Mouse (Mus musculus) hindbrain, embryonic 11.5 days (tissue): ENCODE measurements around the gene Runx1. TPM values are rescaled to one million over a fixed set of nuclear protein-coding genes. Genes with fewer than 3 reads are reported as not detected.

Experiments used
- ATAC-seq: fragments of 200-750 bp; cut with Nextera tagmentation; 2 replicates; pipeline ENCODE4 v1.8.0; 2017; ENCODE audit warnings: mild to moderate bottlenecking, moderate TSS enrichment, moderate library complexity; ENCODE audit not compliant: low FRiP score
- DNase-seq: peaks from one replicate; pipeline ENCODE4 v3.0.0-alpha.2; 2015; ENCODE audit warnings: low spot score
- H3K27ac ChIP-seq: fragments of 300-500 bp; sonication (generic); 2 replicates; pipeline ENCODE4 v1.5.1; 2014; ENCODE audit warnings: mild to moderate bottlenecking, low read depth, low read length
- H3K27me3 ChIP-seq: fragments of 300-500 bp; sonication (generic); 2 replicates; pipeline ENCODE4 v1.6.1; 2014; ENCODE audit warnings: mild to moderate bottlenecking, low read length, moderate library complexity, mixed read lengths; ENCODE audit not compliant: control insufficient read depth, insufficient read depth
- H3K36me3 ChIP-seq: fragments of 300-500 bp; sonication (generic); 2 replicates; pipeline ENCODE4 v1.6.1; 2014; ENCODE audit warnings: mild to moderate bottlenecking, low read length, moderate library complexity, mixed read lengths; ENCODE audit not compliant: control insufficient read depth, insufficient read depth
- H3K4me1 ChIP-seq: fragments of 300-500 bp; sonication (generic); replicated peaks from 2 replicates; pipeline ENCODE4 v1.6.1; 2014; ENCODE audit warnings: low read length, mixed read lengths; ENCODE audit not compliant: control insufficient read depth, insufficient read depth
- H3K4me2 ChIP-seq: fragments of 300-500 bp; sonication (generic); replicated peaks from 2 replicates; pipeline ENCODE4 v1.6.1; 2014; ENCODE audit warnings: mild to moderate bottlenecking, low read depth, low read length
- H3K4me3 ChIP-seq: fragments of 300-500 bp; sonication (generic); 2 replicates; pipeline ENCODE4 v1.5.1; 2014; ENCODE audit warnings: low read depth, low read length
- H3K9ac ChIP-seq: fragments of 300-500 bp; sonication (generic); 2 replicates; pipeline ENCODE4 v1.6.1; 2014; ENCODE audit warnings: low read depth, low read length
- H3K9me3 ChIP-seq: fragments of 300-500 bp; sonication (generic); 2 replicates; pipeline ENCODE4 v1.6.1; 2016; ENCODE audit warnings: low read length; ENCODE audit not compliant: control insufficient read depth
- WGBS: fragments of 180-500 bp; shearing (Covaris S2); extraction: QIAGEN DNeasy Blood & Tissue Kit; methylation state at CpG from one replicate; pipeline ENCODE4 v1.1.7; 2014; 5-methylcytosine and 5-hydroxymethylcytosine counted together
- polyA plus RNA-seq: library from polyadenylated mRNA; unstranded; fragments of >200 nt; fragmentation: Nextera tagmentation; extraction: Ambion mirVana; gene quantifications from 2 replicates; pipeline ENCODE4 v1.2.1, GENCODE M21; 2014

Runx1 gene
- polyA plus RNA-seq, 1 experiment from 2014 or later = 2.6 TPM

DNA sequence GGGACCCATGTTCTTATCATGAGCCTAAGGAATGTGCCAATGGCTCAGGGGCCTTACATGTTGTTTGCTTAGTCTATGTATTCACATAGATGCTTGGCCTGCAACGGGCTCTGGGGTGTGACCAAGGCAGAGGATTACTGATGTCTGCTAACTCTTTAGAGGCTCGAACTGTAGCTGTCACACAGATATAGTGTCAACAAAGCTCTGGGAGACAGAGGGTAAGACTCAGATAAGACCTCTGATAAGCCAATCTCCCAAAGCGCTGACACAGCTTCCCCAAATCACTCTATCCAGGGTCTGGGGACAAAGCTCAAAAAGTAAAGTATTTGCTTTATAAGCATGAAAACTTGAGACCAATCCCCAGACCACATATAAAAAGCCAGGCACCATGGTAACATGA, 13.5 kb downstream of the Runx1 start:
- no peaks in the 10 kb centered on the region for H3K36me3 ChIP-seq
- 83% methylated on average over 3 of the region's 3 CpGs for WGBS
- no peak overlapping the region for H3K27ac ChIP-seq
- no peak overlapping the region for H3K4me3 ChIP-seq
- no peaks in the 10 kb centered on the region for H3K27me3 ChIP-seq
- no peak overlapping the region for H3K9ac ChIP-seq
- no peaks in the 10 kb centered on the region for H3K9me3 ChIP-seq
- DNase-seq (no peak), ATAC-seq (no peak)
- no peaks in the 10 kb centered on the region for H3K4me1 ChIP-seq
- H3K4me2 ChIP-seq = no peak overlapping the region

DNA sequence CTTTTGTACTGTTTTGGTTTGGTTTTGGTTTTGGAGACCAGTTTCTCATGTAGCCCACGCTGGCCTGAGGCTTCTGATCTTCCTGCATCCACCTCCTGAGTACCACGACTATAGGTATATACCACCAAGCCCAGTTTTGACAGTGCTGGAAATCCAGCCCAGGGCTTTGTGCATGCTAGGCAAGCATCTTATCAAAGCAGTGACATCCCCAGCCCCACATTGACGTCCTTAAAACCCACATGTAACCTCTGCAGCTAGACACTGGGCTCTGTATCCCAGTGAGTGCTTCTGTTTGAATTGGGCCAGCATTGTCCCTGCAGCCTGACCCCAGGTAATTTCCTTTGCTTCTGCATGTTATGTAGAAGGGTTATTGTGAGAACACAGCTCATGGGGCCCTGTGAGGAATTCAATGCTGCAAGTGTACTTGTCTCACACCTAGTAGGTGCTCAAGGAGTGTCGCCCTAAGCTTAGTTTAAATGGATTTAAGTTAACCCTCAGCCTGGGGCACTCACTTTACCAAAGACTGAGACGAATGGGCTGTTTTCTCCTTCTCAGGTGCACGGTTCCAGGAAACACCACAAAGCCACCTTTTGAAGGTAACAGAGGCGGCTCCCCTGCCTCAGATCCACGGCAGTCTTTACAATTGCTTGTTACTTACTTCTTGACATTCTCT, 15.2 kb downstream of the Runx1 start:
- Histone ChIP-seq H3K27me3 (no peaks in the 10 kb centered on the region), H3K4me3 (no peak overlapping the region), H3K9me3 (no peaks in the 10 kb centered on the region), H3K36me3 (no peaks in the 10 kb centered on the region), H3K4me2 (no peak overlapping the region), H3K9ac (no peak overlapping the region), H3K27ac (no peak overlapping the region), H3K4me1 (no peaks in the 10 kb centered on the region)
- ATAC-seq (no peak), DNase-seq (no peak)
- 79% methylated on average over 8 of the region's 8 CpGs for WGBS

- no peak overlapping the region for H3K4me2 ChIP-seq
- no peaks in the 10 kb centered on the region for H3K36me3 ChIP-seq
- H3K4me1 ChIP-seq = no peaks in the 10 kb centered on the region
- 84% methylated on average over 8 of the region's 8 CpGs for WGBS
- ATAC-seq (no peak), DNase-seq (no peak)
- no peaks in the 10 kb centered on the region for H3K27me3 ChIP-seq
- no peak overlapping the region for H3K9ac ChIP-seq
- no peak overlapping the region for H3K4me3 ChIP-seq
- H3K27ac ChIP-seq = no peak overlapping the region
- no peaks in the 10 kb centered on the region for H3K9me3 ChIP-seq
Observed at GRCm38 (mm10) chr16:92807772-92808171, 18.2 kb downstream of the Runx1 start.

DNA sequence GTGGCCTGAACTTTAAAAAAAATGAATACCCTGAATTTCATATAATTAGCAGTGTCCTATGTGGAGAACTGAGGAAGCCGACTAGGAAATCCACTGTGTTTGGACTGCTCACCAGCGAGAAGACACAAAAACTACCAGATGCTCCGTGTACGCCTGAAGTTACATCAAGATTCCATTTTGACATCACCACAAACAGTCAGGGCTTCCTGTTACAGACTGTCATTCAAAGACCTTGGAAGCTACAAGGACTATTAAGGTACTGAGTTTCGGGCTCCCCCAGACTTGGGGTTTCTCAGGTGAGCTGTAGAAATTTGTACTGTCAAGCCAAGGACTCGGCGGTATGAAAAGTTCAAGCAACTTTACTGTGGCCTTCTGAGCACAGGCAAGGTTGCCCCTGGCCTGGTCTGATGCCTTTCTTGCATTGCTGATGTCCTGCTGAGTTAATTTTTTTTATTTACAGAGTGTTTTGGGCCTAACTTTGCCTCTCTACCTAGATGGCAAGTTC, 22.8 kb downstream of the Runx1 start:
- H3K9ac ChIP-seq = no peak overlapping the region
- ATAC-seq (no peak), DNase-seq (no peak)
- H3K27ac ChIP-seq = no peak overlapping the region
- no peak overlapping the region for H3K4me2 ChIP-seq
- no peaks in the 10 kb centered on the region for H3K36me3 ChIP-seq
- H3K27me3 ChIP-seq = no peaks in the 10 kb centered on the region
- no peak overlapping the region for H3K4me3 ChIP-seq
- no peaks in the 10 kb centered on the region for H3K4me1 ChIP-seq
- WGBS = 91% methylated on average over 7 of the region's 7 CpGs
- no peaks in the 10 kb centered on the region for H3K9me3 ChIP-seq

GRCm38 (mm10) chr16:92801567-92801966, 24.4 kb downstream of the Runx1 start:
- 82% methylated on average over 12 of the region's 12 CpGs for WGBS
- Histone ChIP-seq H3K36me3 (no peaks in the 10 kb centered on the region), H3K4me2 (no peak overlapping the region), H3K4me3 (no peak overlapping the region), H3K27ac (no peak overlapping the region), H3K9me3 (no peaks in the 10 kb centered on the region), H3K27me3 (no peaks in the 10 kb centered on the region), H3K4me1 (no peaks in the 10 kb centered on the region), H3K9ac (no peak overlapping the region)
- DNase-seq (no peak), ATAC-seq (no peak)

- DNase-seq (no peak), ATAC-seq (no peak)
- no peak overlapping the region for H3K4me2 ChIP-seq
- H3K4me3 ChIP-seq = no peak overlapping the region
- no peaks in the 10 kb centered on the region for H3K36me3 ChIP-seq
- no peaks in the 10 kb centered on the region for H3K4me1 ChIP-seq
- WGBS = 90% methylated on average over 5 of the region's 5 CpGs
- H3K9me3 ChIP-seq = no peaks in the 10 kb centered on the region
- no peaks in the 10 kb centered on the region for H3K27me3 ChIP-seq
- H3K27ac ChIP-seq = no peak overlapping the region
- H3K9ac ChIP-seq = no peak overlapping the region
Observed at GRCm38 (mm10) chr16:92800845-92801244, 25.1 kb downstream of the Runx1 start.

DNA sequence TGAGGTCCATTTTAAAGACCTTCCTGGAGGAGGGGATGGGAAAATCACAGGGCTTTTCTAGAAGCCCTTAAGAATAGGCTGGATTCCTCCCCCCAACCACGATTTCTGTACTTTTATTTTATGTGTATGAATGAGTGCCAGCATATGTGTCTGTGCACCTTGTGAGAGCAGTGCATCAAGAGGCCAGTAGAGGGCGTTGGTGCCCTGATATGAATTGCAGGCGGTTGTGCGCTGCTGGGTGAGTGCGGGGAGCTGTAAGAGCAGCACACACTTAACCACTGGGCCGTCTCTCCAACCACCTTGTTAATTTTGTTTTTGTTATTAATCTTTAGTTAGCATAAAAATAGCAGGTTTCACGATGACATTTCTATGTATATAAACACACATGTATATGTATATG, 26.0 kb downstream of the Runx1 start:
- H3K27me3 ChIP-seq = no peaks in the 10 kb centered on the region
- ATAC-seq (no peak), DNase-seq (no peak)
- no peaks in the 10 kb centered on the region for H3K4me1 ChIP-seq
- no peak overlapping the region for H3K4me3 ChIP-seq
- H3K9ac ChIP-seq = no peak overlapping the region
- no peaks in the 10 kb centered on the region for H3K9me3 ChIP-seq
- no peaks in the 10 kb centered on the region for H3K36me3 ChIP-seq
- no peak overlapping the region for H3K27ac ChIP-seq
- 92% methylated on average over 7 of the region's 7 CpGs for WGBS
- no peak overlapping the region for H3K4me2 ChIP-seq

DNA sequence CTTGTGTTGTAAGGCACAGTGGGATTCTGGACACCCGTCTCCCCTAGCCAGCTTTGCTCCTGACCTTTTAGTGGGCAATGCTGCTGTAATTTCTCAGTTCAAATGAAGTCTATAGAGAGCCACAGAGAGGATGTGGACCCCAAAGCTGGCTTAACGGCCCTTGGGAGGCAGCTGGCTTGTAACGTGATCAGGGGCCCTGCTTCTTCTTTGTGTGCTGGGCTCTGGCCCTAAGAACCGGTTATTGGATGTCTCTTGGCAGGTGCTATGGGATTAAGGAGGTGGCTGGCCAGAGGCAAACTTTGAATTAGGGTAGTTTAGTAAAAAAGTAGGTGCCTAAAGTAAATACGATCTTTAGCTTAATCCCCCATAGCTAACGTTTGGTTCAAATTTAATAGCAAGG, 31.8 kb downstream of the Runx1 start:
- Histone ChIP-seq H3K27ac (no peak overlapping the region), H3K4me1 (no peaks in the 10 kb centered on the region), H3K4me3 (no peak overlapping the region), H3K27me3 (no peaks in the 10 kb centered on the region), H3K4me2 (no peak overlapping the region), H3K9ac (no peak overlapping the region), H3K36me3 (no peaks in the 10 kb centered on the region), H3K9me3 (no peaks in the 10 kb centered on the region)
- DNase-seq (no peak), ATAC-seq (no peak)
- 51% methylated on average over 6 of the region's 6 CpGs for WGBS

- no peak overlapping the region for H3K27ac ChIP-seq
- no peaks in the 10 kb centered on the region for H3K9me3 ChIP-seq
- no peak for DNase-seq
- no peak for ATAC-seq
- no peaks in the 10 kb centered on the region for H3K27me3 ChIP-seq
- WGBS = 74% methylated on average over 8 of the region's 8 CpGs
- no peaks in the 10 kb centered on the region for H3K36me3 ChIP-seq
- H3K4me2 ChIP-seq = no peak overlapping the region
- H3K9ac ChIP-seq = no peak overlapping the region
- no peaks in the 10 kb centered on the region for H3K4me1 ChIP-seq
- no peak overlapping the region for H3K4me3 ChIP-seq
Observed at GRCm38 (mm10) chr16:92793741-92794140, 32.2 kb downstream of the Runx1 start.
